Mouse (Mus musculus): ENCODE results near the gene Lrmda. TPM values are rescaled to one million over a fixed set of nuclear protein-coding genes. Genes with fewer than 3 reads are reported as not detected.

The Lrmda gene
- total RNA-seq, 2 experiments from 2014 or later: 11.2 to 12.6 TPM

DNA sequence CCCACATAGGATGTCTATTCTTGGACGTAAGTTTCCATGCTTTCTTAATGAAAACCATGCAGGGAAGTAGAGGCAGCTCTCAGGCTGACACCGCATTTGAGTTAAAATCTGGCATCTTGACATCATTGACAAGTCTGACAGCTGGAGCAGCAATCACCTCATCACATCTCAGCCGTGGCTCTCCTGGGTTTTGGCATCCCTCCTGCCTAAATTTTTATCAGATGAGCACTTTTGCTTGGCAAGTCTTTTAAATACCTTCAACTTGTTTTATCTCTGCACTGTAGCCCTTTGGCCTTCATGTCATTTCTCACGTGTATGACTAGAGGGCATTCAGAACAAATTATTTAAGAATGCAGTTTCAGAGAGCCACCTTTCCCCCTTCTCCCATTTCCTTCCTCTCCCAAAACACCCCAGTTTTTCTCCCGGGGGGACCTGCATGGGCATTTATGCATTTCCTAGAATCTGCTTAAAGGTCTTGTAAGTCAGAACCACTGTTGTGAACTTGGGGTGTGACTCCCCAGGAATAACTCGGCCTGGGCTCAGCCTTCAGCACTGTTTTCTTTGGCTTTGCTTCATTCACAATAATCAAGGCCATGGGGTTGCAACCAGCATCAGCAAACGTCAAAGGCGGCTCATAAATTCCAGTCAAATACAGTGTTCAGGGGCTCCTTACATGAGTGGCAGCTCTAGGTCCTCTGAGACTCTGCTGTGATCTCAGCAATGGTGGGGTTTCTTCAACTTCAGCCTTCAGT, 975.8 kb downstream of the Lrmda start:
- no peak for ATAC-seq (ENCODE audit: poor library complexity, severe bottlenecking)

DNA sequence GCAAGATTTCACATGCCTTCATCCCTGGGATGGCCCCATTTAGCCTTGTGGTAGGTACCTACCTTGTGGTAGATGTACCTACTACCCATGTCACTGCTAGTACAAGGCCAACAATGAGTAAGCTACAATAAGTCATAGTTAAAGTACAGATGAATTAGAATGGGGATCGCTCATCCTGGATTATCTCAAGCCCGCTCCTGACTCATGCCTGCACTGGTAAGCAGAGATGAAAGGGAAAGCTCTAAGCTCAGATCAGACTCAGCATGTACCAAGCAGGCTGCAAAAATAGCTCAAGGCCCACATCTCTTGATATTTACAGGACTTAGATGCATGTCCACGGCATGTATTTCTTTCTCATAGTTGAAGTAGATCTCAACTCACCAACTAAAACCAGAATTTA, 979.4 kb downstream of the Lrmda start:
- ATAC-seq (ENCODE audit: poor library complexity, severe bottlenecking): no peak

DNA sequence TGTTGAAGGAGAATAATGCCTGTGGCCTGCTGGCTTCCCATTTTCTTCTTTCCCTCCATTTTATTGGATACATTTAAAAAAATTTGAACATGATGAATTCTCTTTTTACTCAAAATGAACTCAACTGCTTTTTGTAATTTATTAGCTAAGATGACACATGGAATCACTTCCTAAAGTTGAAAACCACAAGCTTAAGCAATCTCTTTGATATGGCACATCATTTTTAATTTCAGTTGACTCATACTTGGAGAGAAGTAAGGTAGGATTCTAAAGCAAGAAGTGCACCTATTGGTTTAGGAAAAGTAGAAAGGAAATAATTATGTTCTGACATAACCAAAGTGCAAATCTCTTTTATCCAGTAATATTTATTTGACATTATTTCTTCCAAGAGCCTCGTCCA, 992.5 kb downstream of the Lrmda start:
- ATAC-seq (ENCODE audit: poor library complexity, severe bottlenecking): no peak

DNA sequence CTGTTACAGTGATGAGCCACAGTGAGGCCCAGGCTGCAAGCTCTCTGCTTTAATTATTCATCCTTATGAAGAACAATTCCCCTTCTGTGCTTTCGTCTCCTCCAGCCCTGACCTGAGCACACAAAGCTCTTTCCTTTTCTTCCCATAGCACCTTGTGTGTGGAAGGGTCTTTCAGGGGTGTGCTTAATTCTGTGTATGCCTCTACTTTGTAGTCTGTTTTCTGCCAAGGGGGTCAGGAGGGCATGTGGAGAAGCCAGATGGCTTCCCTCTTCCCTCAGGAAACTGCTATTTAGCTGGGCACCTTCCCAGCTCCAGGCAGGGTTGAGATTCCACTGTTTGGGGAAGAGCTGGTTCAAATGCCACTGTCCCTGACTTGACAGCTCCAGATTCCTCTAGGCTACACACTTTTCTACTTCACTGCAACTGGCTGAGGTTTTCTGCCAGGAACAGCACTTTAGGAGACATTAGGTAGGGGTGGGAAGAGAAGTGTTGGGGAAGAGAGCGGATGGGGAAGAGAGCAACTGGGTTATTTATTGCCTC, 995.3 kb downstream of the Lrmda start:
- ATAC-seq (ENCODE audit: poor library complexity, severe bottlenecking): no peak

DNA sequence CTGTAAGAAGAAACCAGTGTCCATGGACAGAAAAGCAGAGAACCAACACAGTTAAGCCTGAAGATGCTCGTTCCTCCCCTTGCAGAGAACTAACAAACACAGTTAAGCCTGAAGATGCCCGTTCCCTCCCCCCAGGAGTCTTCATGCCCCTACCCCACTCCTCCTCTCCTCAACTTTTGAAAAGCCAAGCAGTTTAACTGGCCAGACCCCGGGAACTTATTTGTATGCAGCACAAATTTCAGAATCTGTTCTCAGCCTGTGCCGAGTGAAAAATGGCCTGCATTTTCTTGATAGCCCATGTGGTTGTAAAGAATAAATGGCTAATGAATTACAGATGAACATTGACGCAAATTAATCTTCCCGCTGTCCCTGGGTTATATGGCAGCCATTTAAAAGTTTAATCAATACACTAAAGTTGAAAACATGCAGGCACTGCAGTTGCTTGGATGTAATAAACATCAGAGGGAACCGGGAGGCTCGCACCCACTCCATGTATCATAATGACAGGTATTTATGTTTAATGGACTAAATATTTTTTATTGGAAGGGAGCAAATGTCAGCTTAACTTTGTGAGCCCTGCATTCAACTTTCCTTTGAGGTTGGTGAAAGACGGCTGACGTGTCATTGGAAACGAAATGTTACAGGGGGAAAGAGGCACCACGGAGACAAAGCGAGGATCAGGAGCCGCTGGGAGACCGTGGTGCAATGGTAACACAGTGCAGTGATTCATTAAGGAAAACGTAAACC, 996.0 kb downstream of the Lrmda start:
- ATAC-seq (ENCODE audit: poor library complexity, severe bottlenecking): no peak

DNA sequence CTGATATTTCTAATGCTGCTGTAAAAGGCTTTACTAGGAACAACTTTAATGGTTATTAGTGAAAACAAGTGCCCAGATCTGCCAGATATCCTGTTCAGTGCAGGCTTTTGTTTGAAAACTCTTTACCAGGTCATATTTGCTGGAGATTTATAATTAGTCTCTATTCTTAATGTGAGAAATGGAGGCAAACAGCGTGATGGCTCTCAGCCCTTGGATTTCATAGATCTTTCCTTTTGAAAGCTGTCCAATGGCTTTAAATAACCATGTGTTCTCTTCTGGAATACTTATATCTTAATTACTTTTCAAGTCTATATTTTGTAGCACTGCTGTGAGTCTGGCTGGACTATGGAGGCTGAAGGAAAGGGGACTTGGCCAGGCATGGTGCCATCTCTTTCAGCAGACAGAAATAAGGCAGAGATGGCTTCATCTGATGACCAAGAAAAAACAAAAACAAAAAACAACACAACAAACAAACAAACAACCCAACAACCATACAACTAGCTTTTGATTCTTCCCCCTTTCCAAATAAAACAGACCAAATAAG, 996.6 kb downstream of the Lrmda start:
- no peak for ATAC-seq (ENCODE audit: poor library complexity, severe bottlenecking)

DNA sequence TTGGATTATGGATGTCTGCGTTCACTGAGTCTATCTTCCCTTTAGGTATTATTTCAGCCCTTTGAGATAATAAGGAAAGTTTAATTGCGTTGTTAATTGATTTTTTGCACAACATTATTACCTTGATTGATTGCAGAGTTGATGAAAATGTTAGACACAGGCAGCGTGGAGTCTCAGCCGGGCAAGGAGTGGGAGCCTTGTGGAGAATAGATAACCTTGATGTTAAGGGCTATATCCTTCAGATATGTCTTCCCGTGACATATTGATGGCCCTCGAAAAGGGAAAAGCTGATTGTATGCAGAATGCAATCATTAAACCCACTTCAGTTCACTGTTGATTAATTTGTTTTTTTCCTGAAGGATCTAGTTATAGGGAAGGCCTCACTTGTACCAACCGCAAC, 1021.5 kb downstream of the Lrmda start:
- no peak for ATAC-seq (ENCODE audit: poor library complexity, severe bottlenecking)

DNA sequence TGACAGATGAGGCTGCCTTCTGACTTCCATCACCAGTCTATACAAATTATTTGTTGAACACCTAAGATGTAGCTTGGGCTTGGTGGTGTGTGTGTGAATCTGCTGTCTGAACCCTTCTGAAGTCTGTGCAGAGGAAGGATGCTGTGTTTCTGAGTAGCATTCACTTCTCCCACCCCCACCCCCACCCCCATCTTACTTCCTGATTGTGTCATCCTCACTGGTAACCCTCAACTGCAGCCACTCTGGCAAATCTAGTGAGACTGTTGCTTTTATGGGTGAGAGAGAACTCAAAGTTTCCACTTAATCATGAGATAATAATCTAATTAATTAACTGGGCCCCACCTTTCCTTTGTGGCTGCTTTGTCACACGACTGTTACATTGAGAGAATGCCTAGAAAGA, 1025.8 kb downstream of the Lrmda start:
- no peak for ATAC-seq (ENCODE audit: poor library complexity, severe bottlenecking)

DNA sequence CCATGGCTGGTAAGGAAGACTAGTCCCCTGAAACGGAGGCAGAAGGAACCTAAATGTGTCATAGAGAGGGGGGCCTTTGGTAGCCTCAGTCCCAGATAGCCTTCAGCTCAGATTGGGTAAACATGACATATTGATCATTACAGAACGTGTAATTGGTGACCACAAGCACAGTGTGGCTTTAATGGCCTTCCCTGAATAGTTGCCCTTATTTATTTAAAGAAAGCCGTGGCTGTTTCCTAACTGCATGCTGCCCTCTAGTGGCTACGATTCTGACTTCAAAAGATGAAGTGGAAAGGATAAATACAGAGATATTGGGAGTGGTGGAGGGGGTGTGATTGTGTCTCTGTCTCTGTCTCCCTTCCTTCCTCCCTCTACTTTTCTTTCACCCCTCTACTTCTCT, 1026.8 kb downstream of the Lrmda start:
- peak; percentile 63; the same call in 1 of the 2 replicates for ATAC-seq (ENCODE audit: poor library complexity, severe bottlenecking)

DNA sequence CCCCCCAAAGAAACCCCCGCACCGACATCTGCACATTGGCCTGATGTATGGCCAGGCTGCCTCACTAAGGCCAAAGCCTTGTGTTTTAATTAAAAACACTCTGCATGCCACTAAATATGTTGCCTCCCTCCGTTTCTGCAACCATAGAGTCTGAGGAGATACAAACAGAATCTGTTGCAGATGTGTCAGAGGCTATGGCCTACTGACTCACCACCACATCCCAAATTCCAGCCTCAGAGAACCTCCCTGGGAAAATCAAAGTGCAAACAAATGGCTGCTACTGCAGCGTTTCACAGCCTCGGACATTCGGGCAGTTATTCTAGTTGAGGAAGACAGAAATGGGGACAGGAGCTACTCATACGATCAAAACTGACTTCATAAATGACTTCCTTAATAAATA, 1031.9 kb downstream of the Lrmda start:
- no peak for ATAC-seq (ENCODE audit: poor library complexity, severe bottlenecking)

DNA sequence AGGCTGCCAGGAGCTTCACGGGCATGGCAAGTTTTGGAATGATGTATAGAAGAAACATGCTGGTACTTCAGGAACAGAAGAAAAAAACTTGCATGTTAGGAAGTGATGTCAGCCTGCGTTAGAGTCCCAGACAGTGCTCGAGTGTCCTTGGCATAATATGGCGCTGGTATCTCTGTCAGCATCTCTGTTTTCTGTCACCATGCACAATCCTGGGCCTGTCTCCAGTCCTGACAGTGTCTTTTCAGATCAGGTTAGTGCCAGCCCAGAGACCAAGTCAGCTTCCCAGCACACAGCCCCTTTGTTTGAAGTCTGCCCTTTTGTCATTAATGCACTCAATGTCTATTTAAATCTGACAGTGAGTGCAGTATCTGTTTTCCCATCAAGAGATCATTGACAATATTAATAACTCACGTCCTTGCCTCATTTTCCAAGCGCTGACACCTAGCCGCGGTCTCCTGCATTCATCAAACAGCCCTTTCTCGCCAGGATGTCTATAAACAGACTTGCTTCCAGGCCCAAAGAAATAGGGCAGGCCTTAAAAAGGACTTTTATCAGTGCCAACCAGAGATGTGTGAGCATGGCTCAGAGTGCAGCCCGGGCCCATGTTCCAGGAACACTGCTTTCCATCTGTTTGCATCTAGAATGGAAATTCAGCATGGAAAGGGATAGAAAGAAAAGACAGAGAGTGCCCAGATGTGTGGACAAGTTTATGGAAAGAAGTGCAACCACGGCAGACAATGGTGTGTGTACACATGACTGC, 1033.5 kb downstream of the Lrmda start:
- ATAC-seq (ENCODE audit: poor library complexity, severe bottlenecking): no peak

DNA sequence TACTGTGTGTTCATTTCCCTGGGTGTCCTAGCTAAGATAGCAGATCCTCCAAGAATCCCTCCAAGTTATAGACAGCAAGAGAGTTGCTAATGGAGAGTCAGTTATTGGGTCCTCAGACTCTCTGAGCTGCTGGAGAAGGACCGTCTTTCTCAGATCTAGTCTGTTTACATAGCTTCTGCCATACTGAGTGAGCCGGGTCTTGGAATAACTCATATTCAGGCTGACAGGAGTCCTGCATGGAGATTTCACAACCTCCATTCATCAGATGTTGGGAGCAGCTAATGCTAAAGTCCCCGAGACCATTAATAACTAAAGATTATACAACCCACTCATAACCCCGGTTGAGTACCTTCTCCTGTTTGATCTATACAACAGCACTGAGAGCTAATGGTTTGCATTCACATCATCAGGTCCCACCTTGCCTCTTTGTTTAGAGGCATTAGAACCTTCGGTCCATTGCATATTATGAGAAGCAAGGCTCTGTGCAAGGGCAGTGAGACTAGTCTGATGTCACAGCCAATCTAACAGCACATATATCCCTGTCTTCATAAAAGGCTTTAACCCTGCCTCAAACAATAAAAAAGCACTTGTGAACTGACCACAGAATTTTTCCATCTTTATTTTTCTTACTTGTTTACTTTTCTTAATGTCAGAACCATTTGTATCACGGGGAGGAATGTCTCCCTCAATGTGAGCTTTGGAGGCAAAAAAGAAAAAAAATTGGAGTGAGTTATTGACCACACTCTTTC, 1037.9 kb downstream of the Lrmda start:
- no peak for ATAC-seq (ENCODE audit: poor library complexity, severe bottlenecking)

DNA sequence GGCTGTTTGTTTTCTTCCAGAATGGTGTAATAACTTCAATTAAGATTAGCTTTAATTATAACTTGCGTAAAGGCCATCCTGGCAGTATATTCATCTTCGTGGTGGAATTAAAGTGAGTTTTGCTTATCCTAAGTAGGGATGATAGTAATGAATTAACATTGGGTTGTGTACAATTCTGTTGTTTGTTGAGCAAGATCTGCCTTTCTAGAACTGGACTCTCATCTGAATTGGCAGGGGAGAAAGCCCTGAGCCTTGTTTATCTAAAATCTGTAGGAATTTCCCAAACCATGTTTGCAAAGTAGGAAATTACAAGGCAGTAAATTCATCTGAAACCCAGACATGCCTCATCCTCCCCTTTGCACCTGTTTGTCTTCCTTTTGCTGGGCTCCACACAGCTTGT, 1038.5 kb downstream of the Lrmda start:
- no peak for ATAC-seq (ENCODE audit: poor library complexity, severe bottlenecking)

DNA sequence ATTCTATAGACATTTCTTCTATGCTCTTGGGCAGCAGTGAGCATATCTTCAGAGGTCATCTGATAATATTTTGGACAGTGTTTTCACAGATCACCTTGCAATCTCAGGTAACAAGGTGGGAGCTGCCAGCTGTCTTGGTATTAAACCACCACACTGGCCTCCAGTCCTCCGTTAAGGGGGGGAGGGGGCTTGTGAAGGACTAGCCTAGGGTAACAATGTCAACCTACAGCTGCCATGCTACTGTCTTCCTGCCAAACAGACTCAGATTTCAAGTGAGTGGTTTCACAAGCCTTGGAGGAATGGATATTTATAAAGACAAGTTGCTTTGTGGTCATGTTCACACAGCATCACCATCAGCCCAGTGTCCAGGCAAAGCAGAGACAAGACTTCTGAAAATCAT, 1059.2 kb downstream of the Lrmda start:
- no peak for ATAC-seq (ENCODE audit: poor library complexity, severe bottlenecking)

DNA sequence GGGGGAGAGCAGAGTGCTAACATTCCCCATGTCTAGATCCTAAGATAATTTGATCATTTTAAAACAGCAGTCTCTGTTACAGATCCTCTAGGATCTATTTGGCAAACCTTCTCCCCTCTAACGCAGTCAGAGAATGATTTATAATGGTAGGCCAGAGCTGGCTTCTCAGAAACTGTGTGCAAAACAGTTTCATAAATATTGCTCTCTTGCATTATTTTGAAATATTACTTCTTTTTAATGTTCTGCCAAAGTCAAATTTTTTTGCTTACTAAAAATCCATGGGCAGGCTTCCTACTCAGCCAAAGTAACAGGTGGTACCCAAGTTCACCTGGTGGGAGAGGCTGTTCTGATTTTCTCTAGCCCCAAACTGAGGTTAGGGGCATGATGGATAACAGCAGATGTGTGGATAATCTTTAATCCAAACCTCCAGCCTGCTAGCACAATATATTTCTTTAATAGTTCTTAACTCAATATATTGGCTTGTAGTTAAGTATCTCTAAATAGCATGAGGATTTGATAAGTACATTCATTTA, 1064.8 kb downstream of the Lrmda start:
- no peak for ATAC-seq (ENCODE audit: poor library complexity, severe bottlenecking)

DNA sequence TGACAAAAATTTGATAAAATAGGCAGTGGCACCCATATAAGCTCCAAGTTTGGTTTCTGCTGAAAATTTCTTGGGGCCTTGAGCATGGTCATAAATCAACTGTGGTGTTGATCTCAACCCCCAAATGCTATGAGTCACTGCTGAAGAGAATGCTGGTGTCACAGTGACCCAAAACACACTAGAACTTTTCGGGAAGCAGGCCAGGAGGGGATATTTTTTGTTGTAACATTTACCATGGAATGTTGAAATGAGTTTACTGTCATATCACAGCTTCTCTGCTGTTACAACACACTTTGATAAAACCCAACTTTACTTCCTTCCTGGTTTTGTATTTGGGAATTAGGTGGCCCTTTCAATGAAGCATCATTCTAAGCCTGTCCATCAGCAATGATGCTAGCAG, 1065.3 kb downstream of the Lrmda start:
- ATAC-seq (ENCODE audit: poor library complexity, severe bottlenecking): no peak

DNA sequence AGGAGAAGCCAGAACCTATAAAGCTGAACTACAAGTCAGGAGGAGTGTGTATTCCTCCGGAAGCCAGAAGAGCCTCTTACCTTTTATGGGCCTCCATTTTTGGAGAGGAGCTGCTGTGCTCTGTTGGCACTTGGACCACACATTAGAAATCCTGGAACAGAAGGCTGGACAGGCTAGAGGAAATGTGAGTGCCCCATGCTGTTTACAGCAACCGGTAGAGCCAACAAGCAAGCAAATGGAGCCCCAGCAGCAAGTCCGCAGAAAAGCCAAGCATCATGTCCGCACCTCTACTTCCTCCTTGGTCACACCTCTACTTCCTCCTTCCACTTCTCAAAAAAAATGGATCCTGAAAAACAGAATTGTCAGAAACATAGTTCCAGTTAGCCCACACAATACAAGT, 1073.8 kb downstream of the Lrmda start:
- ATAC-seq (ENCODE audit: poor library complexity, severe bottlenecking): no peak

DNA sequence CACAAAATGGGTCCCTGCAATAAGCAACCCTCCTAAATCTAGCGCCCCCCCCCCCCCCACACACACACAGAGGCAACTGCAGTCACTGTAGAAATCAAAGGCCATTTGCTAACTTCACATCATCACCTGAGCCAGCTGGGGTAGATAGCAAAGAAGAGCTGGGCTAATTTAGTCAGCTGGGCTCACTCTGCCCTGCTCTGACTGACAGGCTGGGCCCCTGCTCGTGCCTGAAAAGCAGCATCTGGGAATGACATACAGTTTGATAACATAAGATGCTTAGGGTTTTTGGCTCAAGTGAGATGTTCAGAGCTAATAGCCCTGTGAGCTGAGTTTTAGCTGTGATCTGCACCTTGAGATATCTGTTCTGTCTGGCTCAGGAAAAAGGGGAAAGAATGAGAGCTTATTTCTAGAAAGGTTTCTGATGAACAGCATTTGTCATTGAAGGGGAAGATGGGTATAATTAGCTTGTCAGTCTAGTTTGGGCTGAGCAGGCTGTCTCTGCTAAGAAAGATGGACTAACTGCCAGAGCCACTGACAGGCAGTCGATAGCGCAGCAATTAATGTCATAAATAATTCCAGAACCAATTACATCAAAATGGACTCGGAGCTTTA, 1075.1 kb downstream of the Lrmda start:
- no peak for ATAC-seq (ENCODE audit: poor library complexity, severe bottlenecking)

DNA sequence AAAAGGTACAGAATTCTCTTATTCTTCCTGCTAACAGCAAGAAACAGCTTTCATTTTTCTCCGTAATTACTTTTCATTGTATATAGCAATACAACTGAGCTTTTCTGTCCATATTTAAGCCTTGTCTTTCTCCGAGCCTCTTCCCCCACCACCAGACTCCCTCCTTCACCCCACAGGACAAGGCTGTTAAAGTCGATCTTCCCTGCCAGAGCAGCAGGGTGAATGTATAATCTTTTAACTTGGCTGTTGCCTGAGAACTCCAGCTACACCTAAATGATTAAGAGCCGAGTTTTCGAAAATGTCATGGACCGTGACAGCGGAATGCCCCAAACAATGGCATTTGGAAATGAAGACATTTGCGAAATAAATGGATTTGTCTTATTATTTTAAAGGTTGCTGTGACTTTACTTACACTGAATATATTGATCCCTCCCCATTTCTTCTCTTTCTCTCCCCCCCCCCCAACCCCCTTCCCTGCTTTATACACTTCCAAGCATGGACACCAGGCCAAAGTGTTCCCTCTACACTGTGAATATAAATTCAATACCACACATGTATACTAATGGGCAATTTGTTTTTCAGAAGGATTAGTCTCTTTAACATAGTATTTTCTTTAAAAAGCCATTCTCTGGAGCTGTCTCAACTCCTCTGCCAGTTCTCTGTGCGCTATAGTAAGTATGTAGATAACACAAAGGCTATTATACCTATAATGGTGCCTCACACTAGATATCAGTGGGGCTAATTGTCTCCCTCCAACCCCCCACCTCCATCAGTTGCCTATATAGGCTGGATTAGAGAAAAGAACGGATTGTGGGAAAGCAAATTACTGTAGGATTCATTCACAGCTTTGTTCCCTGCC, 1075.9 kb downstream of the Lrmda start:
- ATAC-seq (ENCODE audit: poor library complexity, severe bottlenecking): no peak

Data from megakaryocyte, adult 5-6 weeks (primary cell).